Mouse (Mus musculus) megakaryocyte, embryonic 14.5 days (primary cell): ENCODE measurements around the gene Gnl1.

ENCODE experiments used
- FLI1 ChIP-seq: IDR thresholded peaks from 2 replicates; pipeline ENCODE4 v1.6.1; 2012; ENCODE audit warnings: low read length, inconsistent platforms, mixed read lengths
- GATA1 ChIP-seq: IDR thresholded peaks from 3 replicates; pipeline ENCODE4 v1.6.1; 2012; ENCODE audit warnings: mixed read lengths, low read length, inconsistent platforms, borderline replicate concordance

GRCm38 (mm10) chr17:35954665-35955064 lies 25.0 kb upstream of the Gnl1 start:
- TF ChIP-seq GATA1 (no peak), FLI1 (no peak)
